Mouse (Mus musculus) brain, embryonic 18.5 days (tissue): ENCODE data around the gene Rps13.
A peak's percentile ranks its signal among the peaks of the same experiment; 100 is the strongest.
"Not testable (repeated sequence)": the region's sequence is repeated elsewhere in the genome, so short reads cannot be mapped to it uniquely, and the experiment has no call there.

Source experiments
- DNase-seq: peaks from one replicate; pipeline ENCODE4 v3.0.0-alpha.2; 2012; ENCODE audit warnings: low read depth, low spot score

Rps13 gene

DNA sequence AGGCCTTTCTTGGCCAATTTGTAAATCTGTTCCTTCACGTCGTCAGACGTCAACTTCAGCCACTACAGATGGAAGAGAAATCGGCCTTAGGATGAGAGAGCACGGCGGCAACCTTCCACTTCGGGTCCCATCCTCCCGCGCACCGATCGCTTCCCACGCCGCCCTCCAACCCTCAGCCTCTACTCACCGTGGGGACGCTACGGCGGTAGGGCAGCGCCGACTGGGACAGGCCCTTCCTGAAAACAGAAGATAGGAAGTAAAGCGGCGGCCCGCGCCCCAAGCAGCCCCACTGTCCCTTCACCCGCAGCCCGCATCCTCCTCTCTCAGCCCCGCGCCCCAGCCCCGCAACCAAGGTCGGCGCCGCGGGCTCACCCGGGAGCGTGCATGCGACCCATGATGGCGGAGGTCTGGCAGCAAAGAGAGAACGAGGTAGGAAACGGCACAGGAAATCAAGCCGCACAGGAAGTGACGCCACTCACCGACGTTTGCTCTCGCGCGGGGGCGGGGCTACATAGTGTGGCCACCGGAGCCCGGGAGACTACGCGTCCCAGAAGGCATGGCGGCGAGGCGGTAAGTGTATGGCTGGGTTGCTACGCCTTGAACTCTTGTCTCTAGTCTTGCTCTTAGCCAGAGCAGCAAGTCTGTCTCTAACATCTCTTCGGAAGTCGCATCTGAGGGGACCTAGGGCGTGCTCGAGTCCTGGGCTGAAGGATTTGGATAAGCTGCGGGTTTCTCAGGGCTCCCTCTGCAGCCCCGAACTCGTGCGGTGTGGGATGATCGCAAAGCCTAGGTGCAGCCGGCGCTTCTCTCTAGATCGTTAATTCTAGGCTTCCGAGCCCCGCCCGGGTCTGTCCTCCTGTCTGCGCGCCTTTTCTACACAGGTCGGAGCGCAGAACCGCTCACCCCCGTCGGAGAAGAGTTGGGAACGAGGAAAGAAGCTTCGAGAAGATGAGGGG is at the start of gene Rps13:
Gene Rps13, minus strand, starts transcription at position 483 of the 956 bp plus-strand sequence.
- peak; percentile 90 for DNase-seq

DNA sequence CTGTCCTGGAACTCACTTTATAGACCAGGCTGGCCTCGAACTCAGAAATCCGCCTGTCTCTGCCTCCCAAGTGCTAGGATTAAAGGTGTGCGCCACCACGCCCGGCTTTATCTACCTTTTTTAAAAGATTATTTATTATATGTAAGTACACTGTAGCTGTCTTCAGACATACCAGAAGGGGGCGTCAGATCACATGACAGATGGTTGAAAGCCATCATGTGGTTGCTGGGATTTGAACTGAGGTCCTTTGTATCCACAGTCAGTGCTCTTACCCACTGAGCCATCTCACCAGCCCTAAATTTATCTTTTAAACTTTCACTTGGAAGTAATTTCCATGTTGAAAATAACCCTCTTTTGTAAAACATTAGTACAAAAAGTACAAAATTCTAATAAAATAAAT is 45.2 kb upstream of the Rps13 start:
- DNase-seq, result not testable (repeated sequence)

DNA sequence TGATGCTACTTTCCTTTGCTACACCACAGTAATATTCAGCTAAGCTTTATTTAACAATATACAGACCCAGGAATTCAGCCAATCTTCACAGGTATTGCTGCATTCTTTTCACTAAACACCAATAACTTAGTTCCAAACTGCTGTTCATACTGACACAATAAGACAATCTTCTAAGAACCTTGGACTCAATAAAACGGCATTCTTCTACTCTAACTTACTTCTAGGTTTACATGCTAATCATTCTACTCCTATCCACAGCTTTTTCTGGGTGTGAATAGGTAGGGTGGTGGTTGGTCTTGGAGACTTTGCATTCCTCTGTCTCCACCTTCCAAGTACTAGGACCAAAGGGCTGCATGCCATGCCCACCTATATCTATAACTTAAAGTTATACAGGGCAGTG is 40.3 kb upstream of the Rps13 start:
- no peak for DNase-seq

DNA sequence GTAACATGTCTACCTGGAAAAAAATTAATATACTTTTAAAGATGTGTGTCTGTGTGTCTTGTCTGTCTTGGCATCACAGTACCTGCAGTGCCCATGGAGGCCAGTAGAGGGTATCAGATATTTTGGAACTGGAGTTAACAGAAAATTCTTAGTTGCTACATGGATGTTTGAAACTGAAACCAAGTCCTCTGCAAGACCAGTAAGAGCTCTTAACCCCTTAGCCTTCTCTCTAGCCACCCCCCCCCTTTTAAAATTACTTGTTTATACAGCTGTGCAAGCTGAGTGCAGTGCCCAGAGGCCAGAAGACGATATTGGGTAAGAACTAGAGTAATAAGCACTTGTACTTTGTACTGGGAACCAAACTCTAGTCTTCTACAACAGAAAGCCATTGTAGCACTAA is 2.2 kb upstream of the Rps13 start:
- no peak for DNase-seq

DNA sequence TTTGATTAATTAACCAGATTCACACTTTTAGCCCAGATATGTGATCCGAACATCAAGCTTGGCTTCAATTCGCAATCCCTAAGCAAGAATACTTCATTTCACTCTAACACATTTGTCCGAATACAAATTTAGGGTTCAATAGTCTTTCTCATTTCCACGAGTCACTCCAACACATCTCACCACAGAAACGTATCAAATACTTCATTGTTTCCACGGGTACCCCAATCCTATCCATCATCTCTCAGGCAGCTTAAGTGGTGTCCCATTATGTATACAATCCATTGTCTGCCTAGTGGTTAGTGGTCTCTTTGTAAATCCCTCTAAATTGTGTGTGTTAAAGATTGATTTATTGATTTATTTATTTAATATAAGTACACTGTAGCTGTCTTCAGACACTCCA is 1.1 kb upstream of the Rps13 start:
- DNase-seq, result no peak

GRCm38 (mm10) chr7:116334669-116335038 is 659 bp upstream of the Rps13 start:
- DNase-seq, result no peak

DNA sequence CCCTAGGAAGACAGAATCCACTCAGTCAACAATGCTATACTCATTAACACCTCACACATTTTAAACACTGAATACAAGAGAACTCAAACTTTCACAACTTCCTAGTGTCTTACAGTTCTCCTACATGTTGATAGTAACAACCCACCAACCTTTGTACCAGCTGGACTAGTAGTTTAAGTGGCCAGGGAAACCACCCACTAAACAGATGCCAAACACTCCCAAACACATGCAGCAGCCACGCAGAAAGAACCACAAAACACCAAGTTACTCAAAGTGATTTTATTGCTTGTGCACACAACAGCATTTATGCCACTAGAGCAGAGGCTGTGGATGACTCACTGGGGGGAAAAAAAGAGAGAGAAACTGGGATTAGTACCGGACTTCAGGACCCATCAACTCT is 2.7 kb downstream of the Rps13 start:
- DNase-seq, result no peak

- DNase-seq, result no peak
Measured at GRCm38 (mm10) chr7:116329858-116330257, 4.1 kb downstream of the Rps13 start.

DNA sequence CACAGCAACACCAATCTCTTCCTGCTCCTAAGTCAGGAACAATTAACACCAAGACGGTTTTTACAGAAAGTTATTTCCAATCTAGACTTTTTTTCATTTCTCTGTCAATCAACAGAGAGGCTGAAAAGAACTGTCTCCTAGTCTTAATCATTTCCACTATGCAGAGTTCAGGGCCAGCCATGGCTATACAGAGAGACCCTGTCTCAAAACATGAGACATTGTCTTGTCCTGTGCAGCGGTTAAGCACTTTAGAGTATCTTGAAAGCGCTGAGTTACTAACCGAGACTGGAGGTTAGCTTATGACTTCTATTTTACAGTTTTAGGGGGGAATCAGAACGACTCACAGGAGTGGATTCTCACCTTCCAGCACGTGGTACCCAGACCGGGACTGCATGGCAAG is 5.2 kb downstream of the Rps13 start:
- DNase-seq, result no peak

- no peak for DNase-seq
Measured at GRCm38 (mm10) chr7:116327901-116328300, 6.1 kb downstream of the Rps13 start.

DNA sequence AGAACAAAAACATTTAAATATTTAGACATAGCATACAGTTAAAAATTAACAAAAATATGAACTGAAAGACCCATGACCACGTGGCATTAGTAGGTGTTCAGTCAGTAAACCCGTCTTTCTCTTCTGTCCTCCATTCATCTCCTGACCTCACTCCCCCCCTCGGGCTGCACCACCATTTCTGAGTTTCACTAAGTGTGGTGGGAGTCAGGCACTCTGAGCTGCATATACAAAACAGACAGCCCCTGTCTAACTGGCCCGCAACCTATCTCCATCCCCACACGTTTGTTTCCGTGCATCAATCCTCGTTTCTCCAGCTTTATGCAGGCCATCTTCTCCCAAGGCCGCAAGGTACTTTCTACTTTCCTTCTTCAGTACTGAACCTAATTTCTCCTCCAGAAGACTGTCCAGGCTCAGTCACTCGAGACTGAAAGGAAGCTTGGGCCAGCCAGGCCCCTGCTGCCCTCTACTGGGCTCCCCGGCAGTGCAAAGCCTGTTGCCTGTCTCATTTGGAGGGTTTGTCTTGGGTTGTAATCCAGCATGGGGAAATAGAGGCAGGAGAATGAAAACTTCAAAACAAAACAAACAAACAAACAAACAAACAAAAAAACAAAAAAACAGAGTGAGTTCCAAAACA is 10.5 kb downstream of the Rps13 start:
- no peak for DNase-seq

- no peak for DNase-seq
Measured at GRCm38 (mm10) chr7:116309456-116309855, 24.5 kb downstream of the Rps13 start.

- DNase-seq, result no peak
Measured at GRCm38 (mm10) chr7:116308632-116308991, 25.4 kb downstream of the Rps13 start.

GRCm38 (mm10) chr7:116307871-116308631 is 25.9 kb downstream of the Rps13 start, which contains the start of gene Plekha7:
TSS of gene Plekha7 (minus strand) at chr7:116308376.
- DNase-seq, result no peak

DNA sequence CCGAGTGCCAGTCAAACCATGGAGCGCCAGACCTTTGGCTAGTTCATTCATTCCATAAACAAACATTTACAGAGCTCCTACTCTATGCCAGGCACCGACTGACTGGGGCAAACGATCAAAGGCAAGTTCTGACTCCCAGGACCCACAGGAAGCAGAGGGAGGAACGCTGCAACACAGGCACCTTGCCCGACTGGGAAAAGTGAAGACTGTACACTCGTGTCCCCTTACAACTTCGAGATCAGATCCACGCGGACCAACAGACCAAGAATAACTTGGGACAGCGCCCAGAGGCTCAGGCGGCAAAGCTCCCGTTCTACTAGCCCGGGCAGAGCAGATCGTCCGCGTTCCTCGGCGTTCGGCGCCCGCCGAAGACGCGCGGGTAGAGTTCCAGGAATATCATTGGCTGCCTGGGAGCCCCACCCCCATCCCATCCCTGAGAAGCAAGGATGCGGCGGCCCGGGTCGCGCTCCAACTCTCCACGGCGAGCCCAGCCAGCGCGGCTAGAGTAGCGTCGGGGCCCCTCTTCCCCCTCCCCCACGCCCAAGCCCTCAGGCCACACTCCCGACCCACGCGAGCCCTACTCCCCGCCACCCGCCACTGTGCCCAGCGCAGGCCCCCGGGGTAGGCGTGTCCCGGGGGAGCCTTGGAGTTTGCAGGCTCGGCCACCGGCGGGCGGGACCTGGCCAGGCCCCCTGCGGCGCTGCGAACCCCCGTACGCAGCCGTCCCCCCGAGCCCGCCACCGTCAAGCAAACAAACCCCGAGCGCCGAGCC is 26.7 kb downstream of the Rps13 start:
- DNase-seq, result no peak

DNA sequence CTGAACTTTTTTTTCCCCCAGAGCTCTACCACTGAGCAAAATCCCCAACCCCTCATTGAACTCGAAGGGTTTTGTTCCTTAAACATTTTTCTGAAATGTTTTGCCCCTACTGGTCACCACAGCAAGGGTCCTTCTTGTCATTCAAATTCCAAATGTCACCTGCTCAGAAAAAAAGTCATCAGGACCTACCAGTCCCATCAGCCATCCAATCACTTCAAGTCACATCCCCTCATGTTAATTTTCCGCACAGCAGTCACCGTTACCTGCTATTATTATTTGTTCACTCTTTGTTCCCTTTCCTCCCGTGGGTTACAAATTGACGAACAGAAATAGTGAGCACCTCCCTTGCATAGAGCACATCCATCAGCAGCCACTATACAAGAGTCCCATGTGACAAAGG is 27.4 kb downstream of the Rps13 start:
- DNase-seq, result no peak

DNA sequence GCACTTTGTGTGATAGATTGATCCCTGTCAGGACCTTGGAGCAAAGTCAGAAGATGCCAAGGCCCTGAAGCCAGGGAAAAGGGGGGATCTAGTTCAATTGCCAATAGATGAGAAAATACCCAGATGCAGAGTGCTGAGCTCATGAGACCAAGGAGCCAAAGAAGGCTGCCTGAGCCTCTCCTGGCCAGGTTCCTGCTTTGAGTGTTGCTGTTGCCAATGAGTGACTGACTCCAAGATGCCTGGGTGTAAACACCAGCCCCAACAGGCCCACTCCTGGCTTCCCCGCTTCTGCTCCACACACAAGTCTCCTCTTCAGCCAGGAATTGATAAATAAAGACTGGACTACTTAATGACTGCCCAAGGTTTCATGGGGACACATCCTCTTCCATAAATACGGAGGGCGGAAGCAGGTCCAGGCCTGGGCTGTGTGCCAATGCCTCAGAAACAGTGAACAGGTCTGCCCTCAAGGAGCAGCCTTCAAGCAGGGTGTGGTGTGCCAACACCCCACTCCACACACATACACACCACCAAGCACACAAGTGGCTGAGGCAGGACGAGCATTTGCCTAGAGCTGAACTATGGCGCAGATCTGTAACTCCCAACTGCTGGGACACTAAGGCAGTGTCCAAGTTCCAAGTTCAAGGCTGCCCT is 32.2 kb downstream of the Rps13 start:
- no peak for DNase-seq

DNA sequence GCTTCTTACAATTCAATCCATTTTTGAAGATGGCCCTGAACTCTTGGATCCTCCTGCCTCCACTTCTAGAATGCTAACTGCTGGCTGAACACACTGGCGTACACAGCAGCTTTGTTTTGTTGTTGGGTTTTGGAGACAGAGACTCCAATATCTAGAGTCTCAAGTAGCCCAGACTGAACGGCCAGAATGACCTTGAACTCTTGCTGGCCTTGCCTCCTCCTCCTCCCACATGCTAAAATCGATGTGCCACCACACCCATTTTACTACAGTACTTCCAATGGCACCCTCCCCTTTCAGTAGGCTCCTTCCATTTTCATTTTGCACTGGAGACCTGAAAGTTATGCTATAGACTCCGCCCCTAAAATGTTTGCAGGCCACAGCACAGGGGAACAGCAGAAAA is 32.9 kb downstream of the Rps13 start:
- no peak for DNase-seq

DNA sequence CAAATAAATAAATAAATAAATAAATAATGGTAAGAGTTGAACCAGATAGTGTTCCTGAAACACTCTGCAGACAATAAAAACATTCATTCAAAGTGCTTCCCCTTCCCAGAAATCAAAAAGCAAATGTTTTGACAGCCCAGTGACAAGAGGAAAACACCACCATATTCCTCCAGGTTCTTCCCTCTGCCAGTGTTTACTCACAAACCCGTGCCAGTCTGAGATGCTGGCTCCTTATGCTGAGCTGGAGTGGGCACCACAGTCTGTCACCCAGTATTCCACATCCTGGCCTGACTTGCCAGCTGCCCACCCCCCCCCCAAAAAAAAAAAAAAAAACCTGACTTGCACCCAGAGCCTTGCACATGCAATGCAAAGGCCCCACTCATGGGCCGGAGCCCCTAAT is 35.1 kb downstream of the Rps13 start:
- no peak for DNase-seq

DNA sequence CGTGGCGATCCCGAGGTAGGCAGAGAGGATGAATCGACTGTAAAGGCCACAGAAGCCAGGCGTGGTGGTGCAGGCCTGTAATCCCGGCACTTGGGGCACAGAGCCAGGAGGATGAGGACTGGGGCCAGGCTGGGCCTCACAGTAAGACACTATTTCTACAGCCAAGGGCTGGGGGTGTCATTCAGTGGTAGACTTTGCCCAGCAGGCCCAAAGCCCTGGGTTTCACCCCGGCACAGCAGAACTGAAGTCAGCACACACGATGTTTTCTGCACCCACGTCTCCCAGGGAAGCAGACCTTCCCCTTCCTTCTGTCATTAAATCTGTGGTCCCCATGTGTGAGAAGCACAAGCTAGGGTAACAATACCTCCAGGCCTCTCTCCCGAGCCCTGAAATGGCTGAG is 35.6 kb downstream of the Rps13 start:
- no peak for DNase-seq

DNA sequence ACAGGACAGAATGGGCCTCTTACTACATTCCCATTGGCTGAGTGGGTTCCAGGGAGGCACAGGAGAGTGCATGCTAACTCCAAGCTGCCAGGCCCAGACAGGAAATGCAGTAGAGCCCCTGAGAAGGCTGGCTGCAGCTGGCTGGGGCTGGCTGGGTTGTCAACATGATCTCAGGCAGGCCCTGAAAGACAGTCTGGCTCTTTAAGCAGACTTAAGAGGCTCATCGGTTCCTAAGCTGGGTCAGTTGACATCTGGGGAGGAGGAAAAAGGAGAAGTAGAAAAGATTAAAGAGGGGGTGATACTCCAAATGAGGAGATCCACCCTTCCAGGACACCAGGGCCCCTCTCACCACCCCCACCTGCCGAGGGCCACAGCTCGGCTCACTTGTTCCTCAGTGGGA is 39.0 kb downstream of the Rps13 start:
- no peak for DNase-seq
